Mouse (Mus musculus): ENCODE measurements around the gene Cdadc1. TPM values are rescaled to one million over a fixed set of nuclear protein-coding genes. Genes with fewer than 3 reads are reported as not detected.

Cdadc1 gene
- 10 to 100 TPM; 49.8 to 49.9 TPM for total RNA-seq (2023)

GRCm38 (mm10) chr14:59597398-59598259 is at the start of gene Cdadc1:
Gene Cdadc1 (minus strand): TSS chr14:59597959.

GRCm38 (mm10) chr14:59625158-59625805 is 27.5 kb upstream of the Cdadc1 start, which contains the start of gene Shisa2:
Gene Shisa2 (plus strand): TSS chr14:59625308.

Other genes with a start within 250 kb of the Cdadc1 start
- gene Phf11d, start 232.5 kb downstream of the Cdadc1 start, total RNA-seq (2023) = 1 to 10 TPM; 2.5 to 3.0 TPM
- gene Phf11c, start 202.6 kb downstream of the Cdadc1 start, total RNA-seq (2023) = 1 to 10 TPM; 1.0 to 1.4 TPM
- 10 to 100 TPM; 12.0 to 15.4 TPM for gene Setdb2, start 157.1 kb downstream of the Cdadc1 start, total RNA-seq (2023)
- gene Cab39l, start 157.0 kb downstream of the Cdadc1 start, total RNA-seq (2023) = 10 to 100 TPM; 13.0 to 14.5 TPM
- under 1 TPM; 0.20 to 0.40 TPM for gene Shisa2, start 27.3 kb upstream of the Cdadc1 start, total RNA-seq (2023)

All from neutrophil, adult 59 days (primary cell).